Mouse (Mus musculus) liver, embryonic 14.5 days (tissue): ENCODE data around the gene Evl. TPM values are rescaled to one million over a fixed set of nuclear protein-coding genes. Genes with fewer than 3 reads are reported as not detected.
A peak's percentile ranks its signal among the peaks of the same experiment; 100 is the strongest.

Experiments used
- ATAC-seq: fragments of 200-750 bp; cut with Nextera tagmentation; 2 replicates; pipeline ENCODE4 v1.8.0; 2017; ENCODE audit warnings: moderate number of reproducible peaks, mild to moderate bottlenecking, moderate library complexity; ENCODE audit not compliant: insufficient read depth
- DNase-seq, 3 experiments: peaks; one replicate each; pipeline ENCODE4 v3.0.0-alpha.2; 2012 to 2013; ENCODE audit warnings: low read depth in 3 of 3, low spot score in 3 of 3
- H3K27ac ChIP-seq: fragments of 300-500 bp; sonication (generic); 2 replicates; pipeline ENCODE4 v1.5.1; 2014; ENCODE audit warnings: moderate library complexity, mild to moderate bottlenecking, control low read depth, inconsistent platforms
- H3K27me3 ChIP-seq: fragments of 300-500 bp; sonication (generic); 2 replicates; pipeline ENCODE4 v1.6.1; 2014; ENCODE audit warnings: mild to moderate bottlenecking, low read length, moderate library complexity; ENCODE audit not compliant: control insufficient read depth, insufficient read depth
- H3K36me3 ChIP-seq: fragments of 300-500 bp; sonication (generic); replicated peaks from 2 replicates; pipeline ENCODE4 v1.6.1; 2014; ENCODE audit warnings: low read depth; ENCODE audit not compliant: control insufficient read depth, insufficient read depth
- H3K4me1 ChIP-seq, 2 experiments: fragments of 200-500 bp in 1 of 2; fragments of 300-500 bp in 1 of 2; sonication (generic) in 1 of 2; replicated peaks; 2 replicates each; pipeline ENCODE4 v1.6.1; 2012 to 2014; ENCODE audit warnings: antibody characterized with exemption in 1 of 2, inconsistent platforms in 1 of 2, low read length in 1 of 2; ENCODE audit not compliant: control insufficient read depth in 2 of 2, insufficient read depth in 2 of 2
- H3K4me2 ChIP-seq: fragments of 300-500 bp; sonication (generic); 2 replicates; pipeline ENCODE4 v1.6.1; 2014; ENCODE audit warnings: low read depth, mild to moderate bottlenecking, control low read depth, moderate library complexity
- H3K4me3 ChIP-seq, 2 experiments: fragments of 200-500 bp in 1 of 2; fragments of 300-500 bp in 1 of 2; sonication (generic) in 1 of 2; 2 replicates each; pipeline ENCODE4 v1.5.1; 2012 to 2014; ENCODE audit warnings: low read depth in 2 of 2, low read length in 2 of 2, mild to moderate bottlenecking in 2 of 2, control low read depth in 1 of 2, inconsistent platforms in 1 of 2, moderate library complexity in 1 of 2; ENCODE audit not compliant: insufficient read depth in 1 of 2
- H3K9ac ChIP-seq: fragments of 300-500 bp; sonication (generic); replicated peaks from 2 replicates; pipeline ENCODE4 v1.6.1; 2014; ENCODE audit warnings: mild to moderate bottlenecking, control low read depth, moderate library complexity
- H3K9me3 ChIP-seq: fragments of 300-500 bp; sonication (generic); 2 replicates; pipeline ENCODE4 v1.6.1; 2016; ENCODE audit warnings: low read length, mixed read lengths; ENCODE audit not compliant: control insufficient read depth
- CTCF ChIP-seq: IDR thresholded peaks from 2 replicates; pipeline ENCODE4 v1.5.1; 2016; ENCODE audit warnings: antibody characterized with exemption, low read depth, control low read depth
- EP300 ChIP-seq: IDR thresholded peaks from 2 replicates; pipeline ENCODE4 v1.6.1; 2016; ENCODE audit warnings: antibody characterized with exemption, low read depth
- WGBS: fragments of 180-500 bp; shearing (Covaris S2); extraction: QIAGEN DNeasy Blood & Tissue Kit; methylation state at CpG from one replicate; pipeline ENCODE4 v1.1.7; 2014; ENCODE audit not compliant: insufficient replicate concordance; 5-methylcytosine and 5-hydroxymethylcytosine counted together
- polyA plus RNA-seq, 2 experiments: library from polyadenylated mRNA; depleted of rRNA in 1 of 2; stranded (reverse) in 1 of 2; unstranded in 1 of 2; fragments of >200 nt; fragmentation: Nextera tagmentation in 1 of 2; extraction: Ambion mirVana in 1 of 2; gene quantifications; 2 replicates each; pipeline versions ENCODE4 v1.2.1 to v1.2.3; 2012 to 2014

Gene Evl
- polyA plus RNA-seq, 2 experiments, result 7.0 to 15.9 TPM

GRCm38 (mm10) chr12:108617511-108617910 is 63.0 kb downstream of the Evl start:
- 0 out of 4 replicates have a peak, but pooled peaks cover 0 to 1% of the 10 kb centered on the region in 2 experiments for H3K4me1 ChIP-seq
- ATAC-seq (no peak), DNase-seq (no peak)
- no peak overlapping the region for H3K9ac ChIP-seq
- H3K36me3 ChIP-seq, result no peaks in the 10 kb centered on the region
- no peaks in the 10 kb centered on the region for H3K27me3 ChIP-seq
- no peak overlapping the region for H3K4me3 ChIP-seq
- H3K4me2 ChIP-seq, result no peak overlapping the region
- WGBS, result 49% methylated on average over 7 of the region's 7 CpGs
- TF ChIP-seq CTCF (no peak), EP300 (no peak)
- H3K27ac ChIP-seq, result no peak overlapping the region
- no peaks in the 10 kb centered on the region for H3K9me3 ChIP-seq

GRCm38 (mm10) chr12:108619853-108620416 is 65.4 kb downstream of the Evl start:
- Histone ChIP-seq H3K4me3 (no peak overlapping the region), H3K4me1 (0 out of 4 replicates have a peak, but pooled peaks cover 0 to 1% of the 10 kb centered on the region in 2 experiments), H3K9ac (no peak overlapping the region), H3K36me3 (no peaks in the 10 kb centered on the region), H3K27me3 (no peaks in the 10 kb centered on the region), H3K27ac (no peak overlapping the region), H3K9me3 (no peaks in the 10 kb centered on the region), H3K4me2 (no peak overlapping the region)
- DNase-seq, result no peak
- ATAC-seq, result no peak
- TF ChIP-seq EP300 (no peak), CTCF (no peak)
- WGBS, result 70% methylated on average over 7 of the region's 7 CpGs

GRCm38 (mm10) chr12:108622406-108622805 is 67.9 kb downstream of the Evl start:
- DNase-seq, result no peak
- WGBS, result 43% methylated on average over 5 of the region's 5 CpGs
- 0 out of 4 replicates have a peak, but pooled peaks cover 0 to 1% of the 10 kb centered on the region in 2 experiments for H3K4me1 ChIP-seq
- H3K27ac ChIP-seq, result no peak overlapping the region
- no peak overlapping the region for H3K4me2 ChIP-seq
- no peak for ATAC-seq
- TF ChIP-seq CTCF (no peak), EP300 (no peak)
- H3K4me3 ChIP-seq, result no peak overlapping the region
- no peaks in the 10 kb centered on the region for H3K9me3 ChIP-seq
- H3K9ac ChIP-seq, result no peak overlapping the region
- no peaks in the 10 kb centered on the region for H3K27me3 ChIP-seq
- no peaks in the 10 kb centered on the region for H3K36me3 ChIP-seq

GRCm38 (mm10) chr12:108629556-108629955 is 75.0 kb downstream of the Evl start:
- 62% methylated on average over 1 of the region's 1 CpGs for WGBS

GRCm38 (mm10) chr12:108630741-108631688 is 76.5 kb downstream of the Evl start:
- H3K4me3 ChIP-seq, result no peak overlapping the region
- peaks cover 11 to 35% of the 10 kb centered on the region in 2 experiments for H3K4me1 ChIP-seq
- H3K9ac ChIP-seq, result no peak overlapping the region
- ATAC-seq, result peak; percentile 47
- DNase-seq, result peak in 1 of 3 experiments; percentile 13
- no peak overlapping the region for H3K27ac ChIP-seq
- H3K27me3 ChIP-seq, result no peaks in the 10 kb centered on the region
- no peaks in the 10 kb centered on the region for H3K36me3 ChIP-seq
- no peak for TF ChIP-seq CTCF
- TF ChIP-seq EP300, result no peak
- H3K9me3 ChIP-seq, result no peaks in the 10 kb centered on the region
- WGBS, result 43% methylated on average over 6 of the region's 6 CpGs
- no peak overlapping the region for H3K4me2 ChIP-seq

More at GRCm38 (mm10) chr12:108629556-108629955, 75.0 kb downstream of the Evl start:
- Histone ChIP-seq H3K27me3 (no peaks in the 10 kb centered on the region), H3K9me3 (no peaks in the 10 kb centered on the region), H3K4me3 (no peak overlapping the region), H3K4me1 (peaks cover 11 to 30% of the 10 kb centered on the region in 2 experiments), H3K27ac (no peak overlapping the region), H3K9ac (no peak overlapping the region), H3K4me2 (no peak overlapping the region), H3K36me3 (no peaks in the 10 kb centered on the region)
- no peak for TF ChIP-seq EP300
- no peak for TF ChIP-seq CTCF
- ATAC-seq, result no peak
- no peak for DNase-seq
